Mouse (Mus musculus) stomach, embryonic 15.5 days (tissue): ENCODE measurements around the gene Slc12a8. TPM values are rescaled to one million over a fixed set of nuclear protein-coding genes. Genes with fewer than 3 reads are reported as not detected.

Experiments
- ATAC-seq: fragments of 200-750 bp; cut with Nextera tagmentation; 2 replicates; pipeline ENCODE4 v1.8.0; 2017; ENCODE audit warnings: low read depth, moderate number of reproducible peaks, moderate TSS enrichment; ENCODE audit not compliant: insufficient read depth, low FRiP score
- H3K27ac ChIP-seq: fragments of 300-500 bp; sonication (generic); 2 replicates; pipeline ENCODE4 v1.5.1; 2015; ENCODE audit warnings: mild to moderate bottlenecking, inconsistent platforms
- H3K27me3 ChIP-seq: fragments of 300-500 bp; sonication (generic); replicated peaks from 2 replicates; pipeline ENCODE4 v1.6.1; 2015; ENCODE audit warnings: inconsistent platforms
- H3K36me3 ChIP-seq: fragments of 300-500 bp; sonication (generic); 2 replicates; pipeline ENCODE4 v1.6.1; 2015; ENCODE audit warnings: inconsistent platforms
- H3K4me1 ChIP-seq: fragments of 300-500 bp; sonication (generic); 2 replicates; pipeline ENCODE4 v1.6.1; 2015; ENCODE audit warnings: inconsistent platforms
- H3K4me2 ChIP-seq: fragments of 300-500 bp; sonication (generic); 2 replicates; pipeline ENCODE4 v1.6.1; 2015; ENCODE audit warnings: mild to moderate bottlenecking, inconsistent platforms
- H3K4me3 ChIP-seq: fragments of 300-500 bp; sonication (generic); replicated peaks from 2 replicates; pipeline ENCODE4 v1.5.1; 2015; ENCODE audit warnings: inconsistent platforms
- H3K9ac ChIP-seq: fragments of 300-500 bp; sonication (generic); 2 replicates; pipeline ENCODE4 v1.6.1; 2015; ENCODE audit warnings: inconsistent platforms
- H3K9me3 ChIP-seq: fragments of 300-500 bp; sonication (generic); 2 replicates; pipeline ENCODE4 v1.6.1; 2016; ENCODE audit warnings: inconsistent platforms
- WGBS: fragments of 180-500 bp; shearing (Covaris S2); methylation state at CpG from one replicate; pipeline ENCODE4 v1.1.7; 2015; 5-methylcytosine and 5-hydroxymethylcytosine counted together
- polyA plus RNA-seq: library from polyadenylated mRNA; unstranded; fragments of >200 nt; fragmentation: Nextera tagmentation; extraction: Ambion mirVana; gene quantifications from 2 replicates; pipeline ENCODE4 v1.2.1, GENCODE M21; 2015

The Slc12a8 gene
- polyA plus RNA-seq, 1 experiment from 2014 or later, result 3.6 TPM

DNA sequence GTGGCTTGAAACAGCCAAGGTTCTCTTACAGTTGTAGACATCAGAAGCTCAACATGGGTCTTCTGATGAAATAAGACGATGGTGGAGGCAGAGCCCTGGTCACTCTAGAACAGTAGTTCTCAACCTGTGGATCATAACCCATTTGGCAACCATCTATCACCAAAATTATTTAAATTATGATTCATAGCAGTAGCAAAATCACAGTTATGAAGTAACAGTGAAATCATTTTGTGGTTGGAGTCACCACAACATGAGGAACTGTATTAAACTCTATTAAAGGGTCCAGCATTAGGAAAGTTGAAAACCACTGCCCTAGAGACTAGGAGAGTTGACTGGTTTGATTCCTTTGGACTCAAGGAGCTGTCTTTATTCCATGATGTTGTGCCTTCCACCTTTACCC lies 151.9 kb downstream of the Slc12a8 start:
- H3K9me3 ChIP-seq, result no peaks in the 10 kb centered on the region
- H3K4me1 ChIP-seq, result 0 out of 2 replicates have a peak, but pooled peaks cover 10% of the 10 kb centered on the region
- WGBS, result 90% methylated on average over 1 of the region's 1 CpGs
- H3K36me3 ChIP-seq, result no peaks in the 10 kb centered on the region
- no peak overlapping the region for H3K27ac ChIP-seq
- H3K4me2 ChIP-seq, result no peak overlapping the region
- ATAC-seq, result no peak
- no peak overlapping the region for H3K4me3 ChIP-seq
- no peak overlapping the region for H3K9ac ChIP-seq
- H3K27me3 ChIP-seq, result no peaks in the 10 kb centered on the region

- no peak for ATAC-seq
These were observed 153.2 kb downstream of the Slc12a8 start for GRCm38 (mm10) chr16:33670340-33670739.

GRCm38 (mm10) chr16:33670933-33671332 lies 153.8 kb downstream of the Slc12a8 start:
- no peaks in the 10 kb centered on the region for H3K27me3 ChIP-seq
- no peaks in the 10 kb centered on the region for H3K36me3 ChIP-seq
- 85% methylated on average over 2 of the region's 2 CpGs for WGBS
- H3K4me1 ChIP-seq, result 0 out of 2 replicates have a peak, but pooled peaks cover 10% of the 10 kb centered on the region
- H3K4me2 ChIP-seq, result no peak overlapping the region
- H3K9ac ChIP-seq, result no peak overlapping the region
- H3K27ac ChIP-seq, result peak overlapping the region; percentile 75
- no peak overlapping the region for H3K4me3 ChIP-seq
- no peak for ATAC-seq
- H3K9me3 ChIP-seq, result no peaks in the 10 kb centered on the region

More at GRCm38 (mm10) chr16:33670340-33670739, 153.2 kb downstream of the Slc12a8 start:
- Histone ChIP-seq H3K27me3 (no peaks in the 10 kb centered on the region), H3K4me1 (0 out of 2 replicates have a peak, but pooled peaks cover 10% of the 10 kb centered on the region), H3K9me3 (no peaks in the 10 kb centered on the region), H3K4me2 (no peak overlapping the region), H3K4me3 (no peak overlapping the region), H3K36me3 (no peaks in the 10 kb centered on the region), H3K9ac (no peak overlapping the region), H3K27ac (peak overlapping the region; percentile 75)
- 39% methylated on average over 3 of the region's 3 CpGs for WGBS

GRCm38 (mm10) chr16:33672188-33672587 lies 155.1 kb downstream of the Slc12a8 start:
- Histone ChIP-seq H3K9me3 (no peaks in the 10 kb centered on the region), H3K36me3 (no peaks in the 10 kb centered on the region), H3K4me2 (no peak overlapping the region), H3K4me3 (no peak overlapping the region), H3K27me3 (no peaks in the 10 kb centered on the region), H3K4me1 (peaks cover 18% of the 10 kb centered on the region; the same call in 1 of the 2 replicates), H3K27ac (no peak overlapping the region), H3K9ac (no peak overlapping the region)
- ATAC-seq, result no peak
- WGBS, result 84% methylated on average over 3 of the region's 4 CpGs

- ATAC-seq, result no peak
- Histone ChIP-seq H3K4me2 (no peak overlapping the region), H3K27ac (no peak overlapping the region), H3K4me1 (peaks cover 20% of the 10 kb centered on the region; the same call in 1 of the 2 replicates), H3K4me3 (no peak overlapping the region), H3K27me3 (no peaks in the 10 kb centered on the region), H3K36me3 (no peaks in the 10 kb centered on the region), H3K9me3 (no peaks in the 10 kb centered on the region), H3K9ac (no peak overlapping the region)
- WGBS, result 83% methylated on average over 4 of the region's 4 CpGs
These were observed 155.5 kb downstream of the Slc12a8 start for GRCm38 (mm10) chr16:33672643-33673042.

GRCm38 (mm10) chr16:33673530-33674109 lies 156.5 kb downstream of the Slc12a8 start:
- Histone ChIP-seq H3K9ac (no peak overlapping the region), H3K4me2 (no peak overlapping the region), H3K27me3 (no peaks in the 10 kb centered on the region), H3K4me3 (no peak overlapping the region), H3K36me3 (no peaks in the 10 kb centered on the region), H3K4me1 (peaks cover 20% of the 10 kb centered on the region; the same call in 1 of the 2 replicates), H3K27ac (0 out of 2 replicates have a peak overlapping the region, but pooled peaks have one; percentile 31), H3K9me3 (no peaks in the 10 kb centered on the region)
- WGBS, result 49% methylated on average over 14 of the region's 14 CpGs
- peak; percentile 70; the same call in 1 of the 2 replicates for ATAC-seq

DNA sequence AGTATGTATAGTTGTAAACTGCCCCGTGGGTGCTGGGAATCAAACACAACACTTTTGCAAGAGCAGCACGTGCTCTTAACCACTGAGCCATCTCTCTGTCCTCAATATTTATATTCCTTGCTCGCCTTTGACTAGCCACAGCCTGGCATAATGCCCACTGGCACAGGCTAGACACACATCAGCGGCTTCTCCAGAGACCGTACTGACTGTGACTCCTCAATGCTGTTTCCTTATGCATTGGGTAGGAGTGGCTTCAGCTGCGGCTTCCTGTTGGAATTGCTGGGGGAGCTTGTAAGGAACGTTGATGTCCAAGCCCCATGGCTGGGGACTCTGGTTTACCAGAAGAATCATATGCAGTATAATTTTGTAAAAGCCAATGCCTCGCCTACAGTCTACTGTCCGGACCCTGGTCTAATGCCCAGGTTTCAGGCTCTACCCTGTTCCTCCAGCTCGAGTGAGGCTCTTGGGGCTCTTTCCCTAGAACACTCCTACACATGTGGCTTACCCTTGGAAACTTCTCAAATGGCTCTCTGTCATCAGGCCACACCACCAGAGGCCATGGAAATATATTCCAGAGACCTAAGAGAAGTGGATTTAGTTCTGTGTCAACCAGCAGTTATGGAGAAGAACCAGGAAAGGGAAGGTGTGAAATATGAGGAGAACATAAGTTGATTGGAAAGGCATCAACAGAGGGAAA lies 158.2 kb downstream of the Slc12a8 start:
- 85% methylated on average over 10 of the region's 10 CpGs for WGBS
- no peak overlapping the region for H3K9ac ChIP-seq
- H3K9me3 ChIP-seq, result no peaks in the 10 kb centered on the region
- no peaks in the 10 kb centered on the region for H3K36me3 ChIP-seq
- no peak overlapping the region for H3K4me3 ChIP-seq
- no peak overlapping the region for H3K27ac ChIP-seq
- no peak overlapping the region for H3K4me2 ChIP-seq
- no peak for ATAC-seq
- peaks cover 20% of the 10 kb centered on the region; the same call in 1 of the 2 replicates for H3K4me1 ChIP-seq
- H3K27me3 ChIP-seq, result no peaks in the 10 kb centered on the region

DNA sequence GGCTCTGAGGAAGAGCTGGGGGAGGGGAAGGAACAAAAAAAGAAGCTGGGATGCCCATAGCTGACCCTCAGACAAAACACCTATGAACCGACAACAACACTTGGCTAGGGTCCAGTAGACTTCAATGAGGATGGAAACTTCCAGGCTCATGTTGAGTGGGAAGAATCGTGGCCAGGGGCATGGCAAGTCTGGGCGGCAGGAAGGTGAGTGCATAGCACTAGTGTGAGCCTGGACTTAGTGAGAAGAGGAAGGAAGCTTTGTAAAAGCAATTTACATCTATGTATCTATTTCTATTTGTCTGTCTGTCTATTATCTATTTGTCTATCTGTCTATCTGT lies 158.7 kb downstream of the Slc12a8 start:
- Histone ChIP-seq H3K27me3 (no peaks in the 10 kb centered on the region), H3K36me3 (no peaks in the 10 kb centered on the region), H3K9ac (no peak overlapping the region), H3K4me1 (peaks cover 15% of the 10 kb centered on the region; the same call in 1 of the 2 replicates), H3K4me2 (no peak overlapping the region), H3K27ac (no peak overlapping the region), H3K9me3 (no peaks in the 10 kb centered on the region), H3K4me3 (no peak overlapping the region)
- 71% methylated on average over 3 of the region's 3 CpGs for WGBS
- no peak for ATAC-seq

DNA sequence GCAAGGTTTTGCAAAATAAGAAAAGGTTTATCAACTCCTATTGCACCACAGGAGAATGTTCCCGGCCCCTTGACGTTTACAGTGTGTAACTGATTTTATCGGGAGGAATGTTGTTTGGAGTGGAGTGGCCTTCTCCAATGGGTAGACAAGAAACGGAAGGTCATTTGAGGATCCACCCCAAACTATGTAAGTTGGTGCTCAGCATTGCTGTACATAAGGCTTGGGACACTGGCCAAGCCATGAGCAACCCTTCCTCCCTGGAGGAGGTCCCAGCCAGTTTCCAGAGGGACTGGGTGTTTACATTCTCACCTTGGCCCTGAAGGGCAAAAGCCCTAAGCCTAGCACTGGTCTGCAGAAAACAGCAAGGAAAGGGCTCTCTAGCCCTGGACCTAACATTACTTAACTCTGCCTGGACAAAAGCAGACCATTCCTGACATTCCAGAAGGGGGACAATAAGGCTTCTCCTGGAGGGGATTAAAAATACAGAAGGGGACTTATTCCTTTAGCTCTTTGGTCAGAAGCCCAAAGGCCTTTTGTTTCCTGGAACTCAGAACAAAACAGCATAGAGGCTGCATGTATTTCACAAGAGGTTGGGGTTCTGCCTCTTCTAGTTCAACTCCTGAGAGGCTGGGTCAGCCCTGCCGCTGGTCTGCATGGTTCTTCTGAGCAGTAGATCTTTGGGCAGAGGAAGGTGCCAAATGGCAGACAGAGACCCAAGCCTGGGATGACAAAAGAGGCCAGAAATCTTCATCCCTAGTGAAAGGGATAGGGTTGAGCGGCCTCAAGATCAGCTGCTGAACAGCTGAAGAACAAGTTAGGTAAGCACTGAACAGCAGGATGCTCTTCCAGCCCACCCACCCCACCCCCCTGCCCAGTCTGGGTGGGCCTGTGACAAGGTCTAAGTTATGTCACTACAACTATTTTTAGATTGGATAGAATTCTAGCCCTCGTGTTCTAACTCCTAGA lies 159.5 kb downstream of the Slc12a8 start:
- Histone ChIP-seq H3K9me3 (no peaks in the 10 kb centered on the region), H3K27ac (no peak overlapping the region), H3K4me3 (no peak overlapping the region), H3K36me3 (no peaks in the 10 kb centered on the region), H3K27me3 (no peaks in the 10 kb centered on the region), H3K9ac (no peak overlapping the region), H3K4me1 (peaks cover 11% of the 10 kb centered on the region; the same call in 1 of the 2 replicates), H3K4me2 (no peak overlapping the region)
- 48% methylated on average over 7 of the region's 7 CpGs for WGBS
- no peak for ATAC-seq

GRCm38 (mm10) chr16:33677313-33677690 lies 160.2 kb downstream of the Slc12a8 start:
- H3K27ac ChIP-seq, result no peak overlapping the region
- H3K9me3 ChIP-seq, result no peaks in the 10 kb centered on the region
- ATAC-seq, result no peak
- H3K4me1 ChIP-seq, result peaks cover 11% of the 10 kb centered on the region; the same call in 1 of the 2 replicates
- no peak overlapping the region for H3K4me3 ChIP-seq
- no peak overlapping the region for H3K4me2 ChIP-seq
- no peak overlapping the region for H3K9ac ChIP-seq
- WGBS, result 84% methylated on average over 7 of the region's 7 CpGs
- H3K36me3 ChIP-seq, result no peaks in the 10 kb centered on the region
- no peaks in the 10 kb centered on the region for H3K27me3 ChIP-seq

DNA sequence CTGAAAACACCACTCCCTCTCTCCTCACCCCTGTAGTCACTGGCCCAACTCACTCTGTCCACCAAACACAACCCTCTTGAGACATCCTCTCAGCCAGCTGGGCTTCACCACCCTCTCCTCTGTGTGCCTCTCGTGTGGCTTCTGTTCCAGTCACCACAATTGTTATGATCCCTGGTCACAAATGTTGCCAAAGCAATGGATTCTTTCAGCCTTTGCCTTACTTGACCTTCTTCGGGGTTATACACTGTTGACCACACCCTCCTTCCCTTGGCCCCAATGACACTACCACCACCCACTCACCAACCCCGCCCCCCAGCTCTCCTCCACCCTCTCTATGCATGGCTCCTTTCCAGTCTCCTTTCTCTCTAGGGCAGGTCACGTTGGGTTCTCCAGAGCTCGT lies 160.8 kb downstream of the Slc12a8 start:
- H3K4me3 ChIP-seq, result no peak overlapping the region
- no peak for ATAC-seq
- H3K4me1 ChIP-seq, result peaks cover 11% of the 10 kb centered on the region; the same call in 1 of the 2 replicates
- H3K4me2 ChIP-seq, result no peak overlapping the region
- WGBS, result 81% methylated on average over 5 of the region's 5 CpGs
- no peak overlapping the region for H3K9ac ChIP-seq
- no peaks in the 10 kb centered on the region for H3K27me3 ChIP-seq
- no peaks in the 10 kb centered on the region for H3K36me3 ChIP-seq
- no peak overlapping the region for H3K27ac ChIP-seq
- no peaks in the 10 kb centered on the region for H3K9me3 ChIP-seq
